Mouse (Mus musculus) ES-E14 (cell line): Measurements from ENCODE around the gene Gsdma. TPM values are rescaled to one million over a fixed set of nuclear protein-coding genes. Genes with fewer than 3 reads are reported as not detected.
"Not testable (repeated sequence)": the region's sequence is repeated elsewhere in the genome, so short reads cannot be mapped to it uniquely, and the experiment has no call there.

Source experiments
- DNase-seq: peaks from one replicate; pipeline ENCODE4 v3.0.0-alpha.2; 2013; ENCODE audit warnings: low read depth, low spot score
- H3K27ac ChIP-seq: 2 replicates; pipeline ENCODE4 v1.5.1; 2012; ENCODE audit warnings: low read depth, mild to moderate bottlenecking, low read length, moderate library complexity, mixed read lengths; ENCODE audit not compliant: poor library complexity, insufficient read depth, severe bottlenecking
- H3K36me3 ChIP-seq: 2 replicates; pipeline ENCODE4 v1.6.1; 2012; ENCODE audit warnings: mild to moderate bottlenecking, low read length, moderate library complexity, mixed read lengths; ENCODE audit not compliant: control insufficient read depth, poor library complexity, insufficient read depth, severe bottlenecking
- H3K4me1 ChIP-seq, 2 experiments: fragments of 150-350 bp in 1 of 2; sonication (generic) in 1 of 2; 2 replicates each; pipeline ENCODE4 v1.6.1; 2012; ENCODE audit warnings: low read length in 2 of 2, mild to moderate bottlenecking in 1 of 2, mixed read lengths in 1 of 2; ENCODE audit not compliant: control insufficient read depth in 2 of 2, insufficient read depth in 2 of 2, poor library complexity in 1 of 2
- H3K4me3 ChIP-seq, 2 experiments: fragments of 150-350 bp in 1 of 2; sonication (generic) in 1 of 2; 2 replicates each; pipeline ENCODE4 v1.5.1; 2012; ENCODE audit warnings: low read length in 2 of 2, low read depth in 1 of 2, mild to moderate bottlenecking in 1 of 2, mixed read lengths in 1 of 2; ENCODE audit not compliant: insufficient read depth in 1 of 2, poor library complexity in 1 of 2, severe bottlenecking in 1 of 2
- H3K9ac ChIP-seq: 2 replicates; pipeline ENCODE4 v1.6.1; 2012; ENCODE audit warnings: low read depth, mild to moderate bottlenecking, low read length, mixed read lengths; ENCODE audit not compliant: poor library complexity, insufficient read depth, severe bottlenecking
- H3K9me3 ChIP-seq: fragments of 150-350 bp; sonication (generic); 2 replicates; pipeline ENCODE4 v1.6.1; 2012; ENCODE audit warnings: low read depth, mild to moderate bottlenecking, low read length; ENCODE audit not compliant: control insufficient read depth, insufficient read depth
- CHD2 ChIP-seq: IDR thresholded peaks from 2 replicates; pipeline ENCODE4 v1.6.1; 2014; ENCODE audit warnings: mild to moderate bottlenecking, low read depth, low read length, inconsistent platforms
- HCFC1 ChIP-seq: IDR thresholded peaks from 2 replicates; pipeline ENCODE4 v1.6.1; 2012; ENCODE audit warnings: low read length, inconsistent platforms, borderline replicate concordance; ENCODE audit not compliant: insufficient read depth
- MAFK ChIP-seq: IDR thresholded peaks from 2 replicates; pipeline ENCODE4 v1.6.1; 2014; ENCODE audit warnings: mild to moderate bottlenecking, low read depth, low read length, inconsistent platforms; ENCODE audit not compliant: insufficient read depth
- ZC3H11A ChIP-seq: IDR thresholded peaks from 2 replicates; pipeline ENCODE4 v1.6.1; 2012; ENCODE audit warnings: low read depth, mild to moderate bottlenecking, inconsistent platforms, low read length, borderline replicate concordance
- ZNF384 ChIP-seq: IDR thresholded peaks from 2 replicates; pipeline ENCODE4 v1.6.1; 2012; ENCODE audit warnings: low read depth, low read length, inconsistent platforms
- in situ Hi-C, 2 experiments: fragments of 600-800 bp; cut with MboI; formaldehyde crosslinking; loops; one replicate each; pipeline ENCODE4 v1.15.1; 2025; ENCODE audit warnings: low sequenced_read_pairs in 2 of 2, inconsistent platforms in 1 of 2; ENCODE audit not compliant: unreplicated experiment in 2 of 2
- total RNA-seq: library from RNA; depleted of rRNA; stranded (reverse); fragments of 300-350 nt; gene quantifications from 2 replicates; pipeline ENCODE4 v1.2.3, GENCODE M21; 2012

Gene Gsdma
- total RNA-seq, 1 experiment = 0.40 TPM

- in situ Hi-C loops = no loop called here
- DNase-seq = no peak
- no peak overlapping the region for H3K9ac ChIP-seq
- no peak overlapping the region for H3K4me3 ChIP-seq
- no peak overlapping the region for H3K27ac ChIP-seq
- TF ChIP-seq HCFC1 (no peak), ZNF384 (no peak), ZC3H11A (no peak), CHD2 (no peak), MAFK (no peak)
- H3K4me1 ChIP-seq = peaks cover 11 to 17% of the 10 kb centered on the region in 2 experiments
- H3K36me3 ChIP-seq = no peaks in the 10 kb centered on the region
- no peaks in the 10 kb centered on the region for H3K9me3 ChIP-seq
Observed at GRCm38 (mm10) chr11:98675829-98676363, 11.7 kb downstream of the Gsdma start.

GRCm38 (mm10) chr11:98680023-98680422, 15.9 kb downstream of the Gsdma start:
- Histone ChIP-seq H3K4me1 (peaks cover 12 to 17% of the 10 kb centered on the region in 2 experiments), H3K9ac (no peak overlapping the region), H3K27ac (peak overlapping the region; percentile 79; the same call in 1 of the 2 replicates), H3K4me3 (no peak overlapping the region), H3K36me3 (peaks cover 2% of the 10 kb centered on the region; the same call in 1 of the 2 replicates), H3K9me3 (no peaks in the 10 kb centered on the region)
- DNase-seq = no peak
- in situ Hi-C loops = no loop called here
- no peak for TF ChIP-seq MAFK
- TF ChIP-seq CHD2 = no peak
- no peak for TF ChIP-seq HCFC1

GRCm38 (mm10) chr11:98680595-98680994, 16.4 kb downstream of the Gsdma start:
- peak overlapping the region; percentile 90; the same call in 1 of the 2 replicates for H3K27ac ChIP-seq
- H3K4me3 ChIP-seq, H3K36me3 ChIP-seq, in situ Hi-C loops, H3K9me3 ChIP-seq, H3K9ac ChIP-seq: not testable (repeated sequence)
- peaks cover 12 to 17% of the 10 kb centered on the region in 2 experiments for H3K4me1 ChIP-seq
- TF ChIP-seq ZNF384 = peak; percentile 88
- peak; percentile 52 for DNase-seq

- Histone ChIP-seq H3K4me3 (peak overlapping the region in 1 of 2 experiments; percentile 91; a peak in 1 of 4 replicates), H3K9ac (peak overlapping the region; percentile 88; the same call in 1 of the 2 replicates), H3K36me3 (peaks cover 13% of the 10 kb centered on the region), H3K4me1 (peaks cover 9 to 15% of the 10 kb centered on the region in 2 experiments), H3K27ac (peak overlapping the region; percentile 90; the same call in 1 of the 2 replicates), H3K9me3 (no peaks in the 10 kb centered on the region)
- TF ChIP-seq MAFK (no peak), ZNF384 (peak; percentile 57), ZC3H11A (no peak), CHD2 (no peak)
- in situ Hi-C loops = no loop called here
- DNase-seq = no peak
Observed at GRCm38 (mm10) chr11:98681186-98681585, 17.0 kb downstream of the Gsdma start.
